Mouse (Mus musculus): ENCODE data around the gene Fgfrl1.

Gene Fgfrl1

GRCm38 (mm10) chr5:108692271-108692670, at the start of gene Fgfrl1:
Fgfrl1 (plus strand) TSS chr5:108692382.
- peak; percentile 75 for DNase-seq

DNA sequence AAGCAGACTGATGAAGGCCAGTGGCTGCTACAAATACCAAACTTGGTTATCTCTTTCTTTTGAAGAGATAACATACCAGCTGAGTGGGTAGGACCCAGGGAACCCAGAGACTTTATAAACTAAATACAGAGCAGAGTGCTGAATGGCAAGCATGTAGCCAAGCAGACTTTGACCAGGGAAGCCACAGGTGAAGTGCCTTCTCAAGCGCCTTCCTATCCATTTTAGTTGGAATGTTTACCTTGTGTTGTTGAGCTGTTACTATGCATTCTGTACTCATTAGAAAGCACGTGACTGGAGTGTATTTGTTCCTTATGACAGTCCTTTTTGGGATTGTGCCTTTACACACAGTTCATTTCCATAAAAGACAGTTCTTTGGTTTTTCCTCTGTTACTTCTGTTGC, 48.5 kb upstream of the Fgfrl1 start:
- DNase-seq: no peak

DNA sequence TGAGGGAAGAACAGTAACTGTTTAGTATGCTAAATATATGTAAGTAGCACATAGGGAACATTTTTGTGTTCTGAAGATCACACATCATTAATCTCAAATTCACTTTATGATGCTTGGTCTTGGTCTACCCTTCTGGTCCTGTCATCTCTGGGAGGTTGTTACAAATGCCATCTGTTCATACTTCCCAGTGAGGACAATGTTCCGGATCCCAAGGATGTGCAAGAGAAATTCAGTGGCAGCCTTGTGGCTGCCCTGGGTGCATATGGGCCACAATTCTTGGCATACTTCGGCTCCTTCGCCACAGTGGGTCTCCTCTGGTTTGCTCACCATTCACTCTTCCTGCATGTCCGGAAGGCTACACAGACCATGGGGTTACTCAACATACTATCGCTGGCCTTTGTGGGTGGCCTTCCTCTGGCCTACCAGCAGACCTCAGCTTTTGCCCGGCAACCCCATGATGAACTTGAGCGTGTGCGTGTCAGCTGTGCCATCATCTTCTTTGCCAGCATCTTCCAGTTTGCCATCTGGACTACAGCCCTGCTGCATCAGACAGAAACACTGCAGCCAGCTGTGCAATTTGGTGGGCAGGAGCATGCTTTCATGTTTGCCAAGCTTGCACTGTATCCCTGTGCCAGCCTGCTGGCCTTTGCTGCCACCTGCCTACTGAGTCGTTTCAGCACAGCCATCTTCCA, 46.4 kb upstream of the Fgfrl1 start:
- no peak for DNase-seq

DNA sequence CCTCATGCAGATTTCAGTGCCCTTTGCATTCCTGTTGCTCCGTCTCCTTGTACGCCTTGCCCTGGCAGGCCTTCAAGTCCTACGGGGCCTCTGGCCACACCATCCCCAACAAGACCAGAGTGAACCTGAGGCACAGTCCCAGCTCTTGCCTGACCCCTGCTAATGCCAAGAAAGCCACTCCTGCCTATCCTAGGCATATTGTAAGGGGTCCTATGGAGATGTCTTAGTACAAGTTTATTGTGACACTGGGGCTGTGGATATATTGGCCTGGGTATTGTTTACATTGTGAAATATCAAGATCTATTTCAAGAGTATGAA, 45.9 kb upstream of the Fgfrl1 start:
- no peak for DNase-seq

DNA sequence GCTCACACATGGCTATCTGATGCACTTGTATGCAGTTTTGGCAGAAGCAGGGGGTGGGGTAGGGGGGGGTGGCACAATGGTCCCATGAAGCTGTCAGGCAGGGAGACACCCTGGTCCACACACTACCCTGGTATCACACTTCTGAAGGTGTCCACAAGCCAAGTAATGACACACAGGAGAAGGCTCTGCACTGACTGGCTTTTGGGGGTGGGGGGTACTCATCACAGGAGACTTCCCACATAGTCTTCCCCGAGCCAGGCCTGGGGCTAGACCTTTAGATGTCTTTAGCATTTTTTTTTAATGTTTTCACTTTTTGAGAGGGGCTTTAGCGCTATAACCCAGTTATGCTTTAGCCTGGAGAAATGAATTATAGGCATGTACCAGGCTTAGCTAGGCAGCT, 44.9 kb upstream of the Fgfrl1 start:
- DNase-seq: no peak

GRCm38 (mm10) chr5:108647820-108648465, 44.2 kb upstream of the Fgfrl1 start:
- DNase-seq: no peak

GRCm38 (mm10) chr5:108648937-108649576, 43.1 kb upstream of the Fgfrl1 start:
- no peak for DNase-seq

DNA sequence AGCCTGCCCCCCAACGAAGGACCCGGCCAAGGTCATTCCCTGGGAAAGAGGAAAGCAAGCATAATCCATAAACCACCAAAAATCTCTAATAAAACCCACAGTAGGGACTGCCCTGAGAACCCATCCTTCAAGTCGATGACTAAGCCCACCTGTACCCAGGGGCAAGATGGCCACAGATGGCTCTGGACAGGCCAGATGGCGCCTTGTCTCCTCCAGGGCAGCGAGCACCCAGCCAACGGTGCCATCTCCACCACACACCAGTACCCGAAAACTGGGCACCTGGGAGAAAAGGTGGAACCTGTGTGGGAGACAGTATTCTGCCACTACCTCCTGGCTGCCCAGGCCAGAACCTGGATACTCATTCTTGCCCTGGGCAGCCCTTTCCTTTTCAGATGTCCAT, 41.8 kb upstream of the Fgfrl1 start:
- DNase-seq: no peak

DNA sequence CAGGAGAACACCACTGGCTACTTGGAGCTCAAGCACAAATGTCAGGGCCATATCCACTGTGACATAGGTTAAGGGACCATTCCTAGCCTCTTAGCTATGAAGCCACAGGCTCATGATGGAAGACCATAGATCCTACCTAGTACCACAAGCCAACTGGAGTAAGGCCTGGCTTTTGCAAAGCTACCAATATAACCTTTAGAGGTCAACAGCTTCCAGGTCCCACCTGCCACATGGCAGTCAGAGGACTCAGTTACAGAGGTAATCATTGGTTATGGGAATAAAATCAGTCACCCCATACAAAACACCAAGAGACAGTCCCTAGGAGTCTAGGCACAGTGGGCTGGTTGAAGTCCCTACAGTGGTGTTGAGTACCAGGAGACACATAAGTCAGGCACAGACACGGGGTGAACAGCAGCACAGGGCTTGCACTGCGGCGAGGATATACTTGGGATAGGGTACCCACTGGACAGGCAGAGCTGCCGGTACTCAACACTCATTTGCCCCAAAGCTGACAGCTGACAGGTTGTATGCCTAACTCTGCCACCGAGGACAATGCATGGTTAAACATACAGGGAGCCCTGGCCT, 41.0 kb upstream of the Fgfrl1 start:
- no peak for DNase-seq

DNA sequence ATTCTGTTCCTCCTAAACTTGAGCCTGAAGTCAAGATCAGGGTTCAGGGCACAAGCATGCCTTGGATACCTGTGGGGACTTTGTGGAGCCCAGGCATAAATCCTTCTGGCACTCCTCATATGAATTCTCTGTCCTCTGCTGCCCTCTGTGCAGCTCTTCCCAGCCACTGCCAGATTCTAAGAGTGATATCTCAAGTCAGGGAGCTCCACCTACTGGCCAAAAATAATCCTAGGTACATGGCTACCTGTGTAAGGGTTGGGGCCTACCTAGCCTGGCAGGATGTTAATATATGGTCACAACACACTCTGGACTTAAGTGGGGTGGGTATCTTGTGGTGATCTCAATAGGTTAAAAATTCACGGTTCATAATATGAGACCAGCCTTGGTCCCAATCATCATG, 40.4 kb upstream of the Fgfrl1 start:
- DNase-seq: peak; percentile 70

GRCm38 (mm10) chr5:108653341-108653740, 38.8 kb upstream of the Fgfrl1 start:
- no peak for DNase-seq

DNA sequence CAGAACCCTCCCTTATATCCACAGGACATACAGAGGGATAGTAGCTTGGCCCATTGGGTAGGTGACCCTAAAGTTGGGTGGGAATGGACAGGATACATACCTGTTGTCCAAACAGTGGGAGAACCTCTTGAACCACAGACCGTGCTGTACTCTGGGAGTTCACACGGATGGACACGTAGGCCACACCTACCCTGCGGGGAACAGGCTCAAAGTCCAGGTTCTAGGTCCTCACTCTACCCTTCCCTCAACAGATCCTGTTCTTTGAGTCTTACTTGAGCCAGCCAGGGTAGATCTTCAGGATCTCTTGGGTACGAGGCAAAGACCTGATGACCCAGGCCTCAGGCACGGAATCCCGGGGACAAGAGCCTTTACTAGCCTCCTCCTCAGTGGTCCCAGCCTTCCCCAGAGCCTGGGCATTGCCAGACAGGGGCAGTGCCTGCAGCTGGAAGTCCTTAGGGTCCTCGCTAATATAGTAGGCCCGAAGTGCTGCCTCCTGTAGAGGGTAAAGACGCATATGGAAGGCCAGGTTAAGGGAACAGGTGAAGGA, 37.7 kb upstream of the Fgfrl1 start:
- no peak for DNase-seq

- DNase-seq: no peak
Measured at GRCm38 (mm10) chr5:108655381-108655780, 36.8 kb upstream of the Fgfrl1 start.

DNA sequence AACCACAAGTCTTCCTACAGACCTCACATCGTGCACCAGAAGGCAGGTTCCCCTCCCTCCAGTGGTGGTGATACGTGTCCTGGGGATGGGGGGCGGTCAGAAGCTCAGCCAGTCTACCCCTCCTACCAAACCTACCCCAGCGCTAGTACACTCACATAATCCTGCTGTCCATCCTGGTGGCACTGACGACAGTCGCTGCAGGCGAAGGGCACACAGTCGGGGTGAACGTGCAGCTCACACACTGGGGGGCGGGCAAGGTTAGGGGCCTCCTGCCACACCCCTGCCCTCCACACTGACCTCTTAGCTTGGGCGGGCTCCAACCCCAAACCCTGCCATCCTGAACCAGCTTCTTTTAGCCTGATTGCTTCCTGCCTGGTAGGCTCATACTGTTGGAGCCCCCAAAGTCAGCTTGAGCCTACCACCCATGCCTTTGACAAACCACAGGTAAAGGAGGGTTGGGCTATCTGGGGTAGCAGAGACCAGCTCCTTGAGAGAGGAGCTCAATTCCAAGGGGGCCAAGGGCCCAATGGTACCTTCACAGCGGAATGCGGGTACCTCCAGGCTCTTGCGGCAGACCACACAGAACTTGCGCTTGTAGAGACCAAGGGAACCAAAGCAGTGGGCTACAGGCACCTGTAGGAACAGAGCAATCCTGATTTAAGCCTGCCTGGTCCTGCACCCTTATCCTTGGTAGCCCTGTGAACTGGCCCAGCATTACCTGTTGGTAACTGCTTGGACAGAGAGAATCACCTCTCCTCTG, 36.1 kb upstream of the Fgfrl1 start:
- DNase-seq: no peak

DNA sequence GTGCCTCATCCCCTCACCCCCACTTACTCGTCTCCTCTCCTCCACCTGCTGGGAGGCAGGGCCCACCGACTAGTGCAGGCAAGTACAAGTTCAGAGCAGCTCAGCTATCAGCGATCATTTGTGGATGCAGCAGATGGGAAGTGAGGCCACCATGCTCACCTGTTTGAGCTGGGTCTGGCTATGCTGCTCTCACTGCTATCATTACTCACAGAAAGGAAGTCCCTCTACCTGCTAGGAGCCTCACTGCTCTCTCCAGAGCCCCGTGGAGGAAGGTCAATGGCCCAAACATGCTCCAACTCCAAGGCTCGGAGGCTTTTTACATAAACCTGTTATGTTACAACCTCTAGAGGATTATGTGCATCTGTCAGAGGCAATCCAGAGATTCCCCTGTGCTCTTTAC, 34.8 kb upstream of the Fgfrl1 start:
- no peak for DNase-seq

DNA sequence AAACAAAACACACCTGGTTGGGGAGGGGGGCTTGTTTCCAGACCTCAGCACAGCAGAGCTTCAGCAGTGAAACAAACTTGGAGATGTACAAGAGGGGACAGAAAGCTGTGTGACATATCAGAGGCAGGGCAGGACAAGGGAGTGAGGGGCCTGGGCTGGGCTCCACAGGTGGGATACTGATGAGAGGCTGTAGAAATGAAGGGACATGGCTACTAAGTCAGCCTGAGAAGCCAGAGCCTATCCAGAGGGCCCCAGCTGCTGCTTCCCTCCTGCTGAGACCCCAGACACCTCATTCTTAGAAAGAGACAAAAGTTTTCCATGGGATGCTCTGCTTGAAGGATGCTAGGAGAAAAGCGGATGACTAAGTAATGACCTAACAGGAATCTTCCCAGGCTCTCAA, 33.6 kb upstream of the Fgfrl1 start:
- DNase-seq: no peak

- peak; percentile 22 for DNase-seq
Measured at GRCm38 (mm10) chr5:108659698-108660631, 32.2 kb upstream of the Fgfrl1 start, which contains the start of gene Idua. Idua (plus strand) TSS chr5:108660331.

DNA sequence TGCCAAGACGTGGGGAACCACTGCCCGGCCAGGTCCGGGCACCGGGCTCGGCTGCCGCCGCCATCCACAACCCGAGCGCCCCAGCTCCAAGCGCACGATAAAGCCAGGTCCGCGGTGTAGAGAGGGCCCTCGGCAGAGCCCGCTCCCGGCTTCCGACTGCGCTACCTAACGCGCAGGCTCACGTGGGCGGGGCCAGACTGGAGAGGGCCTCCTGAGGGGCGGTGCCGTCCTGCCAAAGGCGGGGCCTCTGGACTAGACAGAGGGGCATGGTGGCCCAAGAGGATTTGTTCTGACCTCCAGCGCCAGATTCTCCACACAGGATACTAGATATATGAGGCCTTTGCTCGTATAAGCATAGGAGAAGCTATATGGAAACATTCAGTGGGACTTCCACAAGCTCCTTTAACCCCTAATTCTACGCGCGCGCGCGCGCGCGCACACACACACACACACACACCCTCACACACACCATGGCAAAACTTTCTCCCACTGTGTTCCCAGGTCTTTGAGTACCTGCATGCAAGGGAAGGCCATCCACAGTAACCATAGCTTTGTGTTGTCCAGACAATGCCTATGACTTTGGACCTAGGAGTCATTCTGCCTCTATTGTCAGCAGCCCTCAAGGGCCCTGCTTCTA, 31.4 kb upstream of the Fgfrl1 start:
- peak; percentile 90 for DNase-seq

GRCm38 (mm10) chr5:108662772-108663171, 29.4 kb upstream of the Fgfrl1 start:
- no peak for DNase-seq

DNA sequence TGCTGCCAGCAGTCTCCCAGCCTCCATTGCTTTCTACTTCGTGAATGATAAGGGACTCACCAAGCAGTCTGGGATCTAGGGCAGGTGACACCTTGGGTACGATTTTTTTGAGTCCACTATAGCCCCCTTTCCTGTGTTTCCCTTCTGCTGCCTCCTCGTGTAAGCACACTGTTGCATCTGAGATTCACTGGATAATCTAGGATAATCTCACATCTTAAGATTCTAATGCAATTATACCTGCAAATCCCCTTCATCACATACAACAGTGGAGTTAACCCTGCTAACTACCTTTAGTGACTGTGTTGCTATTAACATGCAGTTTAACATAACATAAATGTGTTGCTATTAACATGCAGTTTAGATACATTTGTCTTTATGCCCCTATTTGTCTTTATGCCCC, 27.1 kb upstream of the Fgfrl1 start:
- DNase-seq: no peak

DNA sequence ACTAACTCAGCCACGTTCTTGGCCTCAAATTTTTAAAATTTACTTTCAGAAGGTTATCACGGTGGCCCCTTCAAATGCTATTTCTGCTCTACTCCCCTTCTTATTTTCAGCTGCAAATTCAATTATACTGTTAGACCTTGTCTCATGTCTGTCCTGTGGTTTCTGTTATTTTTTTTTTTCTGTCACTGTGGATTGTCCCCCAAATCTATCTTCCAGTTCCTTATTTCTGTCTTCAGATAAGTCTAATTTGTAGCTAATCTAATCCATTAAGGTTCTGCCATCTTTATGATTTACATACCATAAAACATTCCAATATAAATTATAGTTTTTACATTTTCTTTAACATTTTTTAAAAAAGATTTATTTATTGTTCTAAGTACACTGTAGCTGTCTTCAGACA, 24.8 kb upstream of the Fgfrl1 start:
- no peak for DNase-seq
